7 mouse cellular contexts compared by ENCODE assay signal in genomic region chr3:94309633-94310363, GRCm38 (mm10). TPM values are rescaled to one million over a fixed set of nuclear protein-coding genes. Genes with fewer than 3 reads are reported as not detected.
A peak's percentile ranks its signal among the peaks of the same experiment; 100 is the strongest.
DNase-seq lines count a peak whose midpoint lies in the region; ATAC-seq and TF ChIP-seq lines count a peak whose summit lies in the region.

Gene Them4, plus strand, starts transcription at chr3:94310089.

- ATAC-seq in intestine, postnatal 0 days = peak; percentile 97
- peak; percentile 98 for ATAC-seq in midbrain, embryonic 12.5 days (ENCODE audit: low FRiP score, low read depth)

- TF ChIP-seq CTCF in intestine, postnatal 0 days (IDR thresholded peaks at IDR 0.05; ENCODE audit: low read depth) = 0 out of 2 replicates have a peak, but pooled peaks have one; percentile 35
- TF ChIP-seq CTCF in small intestine, adult 2 months (IDR thresholded peaks at IDR 0.05; ENCODE audit: extremely low read depth, insufficient read length, insufficient replicate concordance, low read depth, low read length) = peak; percentile 13; the same call in 1 of the 2 replicates

- intact Hi-C loops in left cerebral cortex, postnatal 4 days (cut with DNase I) = no loop called here

- H3K4me3 ChIP-seq in embryonic facial prominence, embryonic 10.5 days = peak within 1 kb of the TSS; percentile 75
- H3K4me3 ChIP-seq in intestine, postnatal 0 days (ENCODE audit: low read depth, low read length) = peak within 1 kb of the TSS; percentile 67
- peak within 1 kb of the TSS; percentile 60 for H3K4me3 ChIP-seq in midbrain, embryonic 12.5 days
- peak within 1 kb of the TSS; percentile 84 for H3K4me3 ChIP-seq in small intestine, adult 2 months (ENCODE audit: low read depth, low read length)

- H3K4me1 ChIP-seq in embryonic facial prominence, embryonic 10.5 days = peaks cover 7% of the 10 kb centered on the region; the same call in 1 of the 2 replicates
- H3K4me1 ChIP-seq in intestine, postnatal 0 days (replicated peaks; ENCODE audit: control insufficient read depth, insufficient read depth, low read length) = 0 out of 2 replicates have a peak, but pooled peaks cover 2% of the 10 kb centered on the region
- peaks cover 13% of the 10 kb centered on the region for H3K4me1 ChIP-seq in midbrain, embryonic 12.5 days
- H3K4me1 ChIP-seq in small intestine, adult 2 months (ENCODE audit: control insufficient read depth, insufficient read depth, insufficient read length, low read length) = no peaks in the 10 kb centered on the region

- H3K27ac ChIP-seq in embryonic facial prominence, embryonic 10.5 days (replicated peaks) = peak within 1 kb of the TSS; percentile 86
- H3K27ac ChIP-seq in intestine, postnatal 0 days (ENCODE audit: low read depth, low read length) = peak within 1 kb of the TSS; percentile 82
- H3K27ac ChIP-seq in midbrain, embryonic 12.5 days (replicated peaks) = peak within 1 kb of the TSS; percentile 77
- H3K27ac ChIP-seq in small intestine, adult 2 months (ENCODE audit: insufficient read depth, low read depth, low read length) = peak within 1 kb of the TSS; percentile 97

- H3K9me3 ChIP-seq in embryonic facial prominence, embryonic 10.5 days = no peaks in the 10 kb centered on the region
- no peaks in the 10 kb centered on the region for H3K9me3 ChIP-seq in intestine, postnatal 0 days (ENCODE audit: control insufficient read depth)
- H3K9me3 ChIP-seq in midbrain, embryonic 12.5 days = no peaks in the 10 kb centered on the region

- H3K36me3 ChIP-seq in embryonic facial prominence, embryonic 10.5 days (replicated peaks) = no peaks in the 10 kb centered on the region
- no peaks in the 10 kb centered on the region for H3K36me3 ChIP-seq in intestine, postnatal 0 days (ENCODE audit: control insufficient read depth, insufficient read depth)
- H3K36me3 ChIP-seq in midbrain, embryonic 12.5 days = no peaks in the 10 kb centered on the region
- H3K36me3 ChIP-seq in small intestine, adult 2 months (ENCODE audit: control insufficient read depth, insufficient read depth, low read length) = no peaks in the 10 kb centered on the region

- TF ChIP-seq POLR2A in small intestine, adult 2 months (IDR thresholded peaks at IDR 0.05; ENCODE audit: low read depth, low read length) = no peak; the same call in none of the 2 replicates

- peak within 1 kb of the TSS; percentile 57 for H3K9ac ChIP-seq in intestine, postnatal 0 days (ENCODE audit: low read depth, low read length)
- H3K9ac ChIP-seq in midbrain, embryonic 12.5 days (replicated peaks) = peak within 1 kb of the TSS; percentile 75

- no peaks in the 10 kb centered on the region for H3K27me3 ChIP-seq in embryonic facial prominence, embryonic 10.5 days (replicated peaks; ENCODE audit: low read depth, poor library complexity, severe bottlenecking)
- no peaks in the 10 kb centered on the region for H3K27me3 ChIP-seq in intestine, postnatal 0 days (replicated peaks; ENCODE audit: control insufficient read depth, insufficient read depth, low read length)
- no peaks in the 10 kb centered on the region; the same call in 1 of the 2 replicates for H3K27me3 ChIP-seq in midbrain, embryonic 12.5 days
- no peaks in the 10 kb centered on the region for H3K27me3 ChIP-seq in small intestine, adult 2 months (ENCODE audit: control insufficient read depth, insufficient read depth, low read length)

- peak; percentile 97 for DNase-seq in adrenal gland, postnatal 10 days
- peak; percentile 94 for DNase-seq in embryonic facial prominence, embryonic 10.5 days (ENCODE audit: low spot score)
- DNase-seq in gonadal fat pad, adult 2 months (ENCODE audit: low read depth) = peak; percentile 82
- DNase-seq in left cerebral cortex, postnatal 4 days = peak; percentile 93

- peak within 1 kb of the TSS; percentile 82 for H3K4me2 ChIP-seq in intestine, postnatal 0 days (replicated peaks; ENCODE audit: low read depth)
- H3K4me2 ChIP-seq in midbrain, embryonic 12.5 days (replicated peaks) = peak within 1 kb of the TSS; percentile 72

- 2% methylated on average over 47 of the region's 47 CpGs for WGBS in embryonic facial prominence, embryonic 10.5 days
- WGBS in intestine, postnatal 0 days = under 1% methylated on average over 47 of the region's 47 CpGs
- WGBS in midbrain, embryonic 12.5 days = 1% methylated on average over 47 of the region's 47 CpGs
- WGBS in small intestine, adult 2 months = under 1% methylated on average over 47 of the region's 47 CpGs

RNA-seq across cellular contexts. Expression of gene Them4, which starts in this region (rescaled TPM):
- 10 to 100 TPM; 10.7 to 11.8 TPM for total RNA-seq in adrenal gland, postnatal 10 days (2021)
- polyA plus RNA-seq in embryonic facial prominence, embryonic 10.5 days (2016; fragmentation: Nextera tagmentation; extraction: Ambion mirVana) = 8.3 TPM in 2 replicates
- polyA plus RNA-seq in gonadal fat pad, adult 2 months (2012; rRNA removed) = 4.8 and 6.8 TPM in 2 replicates
- 18.0 and 19.8 TPM in 2 replicates for polyA plus RNA-seq in intestine, postnatal 0 days (2015; fragmentation: Nextera tagmentation; extraction: Ambion mirVana)
- 10 to 100 TPM; 27.6 to 31.5 TPM for total RNA-seq in left cerebral cortex, postnatal 4 days (2021)
- polyA plus RNA-seq in midbrain, embryonic 12.5 days (2016; fragmentation: Nextera tagmentation; extraction: Ambion mirVana) = 12.8 and 13.3 TPM in 2 replicates
- polyA plus RNA-seq in small intestine, adult 2 months (2012; rRNA removed) = 0.47 and 1.0 TPM in 2 replicates

Comparison
In these comparisons a context has a peak if more than half of its experiments do, and no peak if none do; other contexts are left out.
1. Peak in every context shown above with its lines: DNase-seq, ATAC-seq, H3K4me3 ChIP-seq and H3K27ac ChIP-seq.